Mouse (Mus musculus) hindlimb bud, embryonic 11.5 days (tissue): ENCODE measurements around the gene Cdh23.

ENCODE experiments used
- DNase-seq: peaks from one replicate; pipeline ENCODE4 v3.0.0-alpha.2; 2012; ENCODE audit warnings: low read depth, low spot score; ENCODE audit errors: extremely low spot score

The Cdh23 gene

DNA sequence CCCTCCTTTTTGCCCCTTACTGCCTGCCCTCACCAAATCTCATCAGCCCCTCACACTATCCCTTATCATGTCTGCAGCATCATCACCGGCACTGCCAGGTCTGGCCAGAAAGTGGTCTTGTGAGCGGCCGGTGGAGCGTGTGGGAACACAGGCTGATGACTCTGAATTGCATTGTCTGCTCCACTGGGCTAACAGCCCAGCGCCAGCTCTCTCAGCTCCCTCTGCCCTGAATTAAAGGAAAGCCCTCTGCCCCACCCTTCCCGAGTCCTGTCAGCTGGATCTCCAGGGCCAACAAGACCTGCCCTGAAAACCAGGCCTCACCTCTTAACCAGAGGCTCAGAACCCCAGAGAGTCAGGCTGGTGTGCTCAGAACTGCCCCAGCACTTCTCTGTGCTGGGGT lies 201.2 kb downstream of the Cdh23 start:
- DNase-seq, result no peak

DNA sequence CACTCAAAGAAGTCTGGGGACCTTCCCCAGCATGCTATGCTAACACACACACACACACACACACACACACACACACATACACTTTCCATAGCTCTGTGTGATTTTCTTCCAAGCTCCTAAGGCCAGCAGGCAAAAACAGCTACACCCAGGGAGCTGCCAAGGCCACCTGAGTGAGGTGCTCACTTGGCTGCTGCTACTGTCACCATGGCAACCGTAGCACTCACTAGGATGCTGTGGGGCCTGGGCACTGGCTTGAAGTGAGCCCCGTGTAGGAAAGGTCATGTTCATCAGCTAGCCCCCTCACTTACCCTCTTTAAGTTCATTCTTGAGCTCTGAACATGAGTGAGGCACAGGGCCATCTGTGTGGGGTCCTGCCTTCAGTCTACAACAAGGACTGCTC lies 204.8 kb downstream of the Cdh23 start:
- DNase-seq, result no peak

DNA sequence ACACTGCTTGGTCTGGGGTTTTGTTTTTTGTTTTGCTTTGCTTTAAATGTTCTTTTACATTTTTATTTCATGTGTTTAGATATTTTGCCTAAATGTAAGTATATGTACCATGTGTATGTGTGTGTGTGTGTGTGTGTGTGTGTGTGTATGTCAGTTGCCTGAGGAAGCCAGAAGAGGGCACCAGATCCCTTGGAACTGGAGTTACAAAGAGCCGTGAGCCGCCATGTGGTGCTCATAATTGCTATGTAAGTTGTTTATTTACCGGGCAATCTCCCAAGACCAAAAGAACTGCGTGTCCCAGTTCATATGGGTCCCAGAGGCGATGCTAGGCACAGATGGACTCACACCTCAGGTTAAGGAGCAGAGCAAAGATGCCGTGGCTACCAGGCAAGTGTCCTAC lies 214.9 kb downstream of the Cdh23 start:
- DNase-seq, result no peak

DNA sequence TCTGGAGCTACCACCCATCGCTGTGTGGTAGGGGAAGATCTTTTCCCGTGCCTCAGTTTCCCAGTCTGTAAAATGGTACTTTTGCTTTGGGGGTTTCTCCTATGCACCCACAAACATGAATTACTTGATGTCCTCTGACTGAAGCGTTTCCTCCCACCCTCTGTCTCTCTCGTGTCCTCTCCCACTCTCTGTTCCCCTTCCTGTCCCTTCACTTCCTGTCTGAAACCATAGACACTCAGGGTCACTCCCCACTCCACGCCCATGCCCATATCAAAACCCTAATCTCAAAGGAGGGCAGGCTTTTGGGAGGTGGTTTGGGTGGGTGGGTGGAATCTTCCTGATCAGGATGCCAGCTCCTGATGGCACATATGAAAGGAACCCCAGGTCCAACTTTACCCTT lies 221.7 kb downstream of the Cdh23 start:
- DNase-seq, result no peak

DNA sequence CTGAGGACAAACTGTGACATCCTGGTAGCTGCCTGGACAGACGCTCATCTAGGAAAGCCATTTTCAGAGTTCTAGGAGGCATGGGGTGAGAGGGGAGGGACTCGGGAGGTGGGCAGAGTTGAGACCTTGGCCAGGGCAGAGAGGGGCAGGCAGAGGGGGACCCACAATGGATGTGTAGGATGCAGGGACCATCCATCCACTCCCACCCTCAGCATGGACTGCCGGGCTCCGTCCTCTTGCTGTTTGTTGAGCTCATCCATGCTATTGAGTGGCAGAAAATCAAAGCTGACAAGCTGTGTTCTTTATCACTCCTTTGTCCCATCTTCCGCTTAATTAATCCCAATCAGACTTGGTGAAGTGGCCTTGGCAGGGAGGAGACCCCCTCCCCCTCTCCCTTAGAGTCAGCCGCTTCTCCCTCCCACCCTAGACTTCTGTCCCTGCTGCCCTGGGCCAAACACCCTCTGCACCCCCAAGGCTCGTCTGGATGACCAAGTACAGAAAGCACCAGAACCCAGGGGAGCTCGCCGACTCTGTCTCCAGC lies 222.4 kb downstream of the Cdh23 start:
- DNase-seq, result no peak

DNA sequence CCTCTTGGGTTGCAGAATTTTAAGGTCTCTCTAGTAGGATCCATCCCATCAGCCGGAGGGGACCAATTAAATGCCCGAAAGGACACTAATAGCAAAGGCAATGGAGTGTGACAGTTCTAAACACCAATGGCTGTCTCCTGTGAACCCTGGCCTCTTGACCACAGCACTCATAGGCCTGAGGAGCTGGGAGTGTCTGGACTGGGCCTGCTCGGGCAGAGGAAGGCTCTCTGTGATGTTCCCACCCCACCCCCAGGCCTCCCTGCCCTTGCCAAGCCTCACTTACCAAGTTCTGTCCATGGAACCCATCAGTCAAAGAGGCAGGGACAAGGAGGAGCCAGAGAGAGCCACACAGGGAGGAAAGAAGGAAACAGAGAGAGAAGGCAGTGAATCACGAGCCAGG lies 228.5 kb downstream of the Cdh23 start:
- DNase-seq, result no peak

DNA sequence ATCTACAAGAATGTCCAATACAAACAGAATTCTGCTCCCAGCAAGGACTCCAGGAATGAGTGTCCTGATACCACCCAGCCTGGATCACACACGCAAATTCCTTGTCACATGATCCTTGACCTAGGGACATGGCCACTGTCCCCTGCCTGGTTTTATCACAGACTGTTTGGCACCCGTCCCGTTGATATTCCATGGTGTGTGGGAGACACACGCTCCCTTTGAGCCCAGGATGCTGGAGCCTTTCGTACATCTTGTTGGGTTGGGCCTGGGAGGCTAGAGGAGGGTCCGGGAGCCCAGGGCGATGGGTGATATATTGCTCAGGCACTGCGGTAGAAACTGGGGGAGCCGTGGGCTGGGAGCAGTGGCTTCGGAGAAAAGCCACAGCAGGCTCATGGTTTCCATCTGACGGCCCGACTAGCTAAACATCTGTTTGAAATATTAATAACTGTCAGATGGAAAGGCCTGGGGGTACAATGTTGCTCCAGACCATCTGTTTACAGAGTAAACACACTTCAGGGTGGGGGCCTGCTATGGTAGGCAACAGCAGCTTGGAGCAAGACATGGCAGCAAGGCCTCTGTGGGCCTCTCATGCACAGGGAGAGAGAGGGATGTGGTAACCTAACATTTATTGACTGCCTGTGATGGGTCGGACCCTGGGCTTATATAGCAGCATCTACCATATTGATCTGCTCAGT lies 232.2 kb downstream of the Cdh23 start:
- no peak for DNase-seq

DNA sequence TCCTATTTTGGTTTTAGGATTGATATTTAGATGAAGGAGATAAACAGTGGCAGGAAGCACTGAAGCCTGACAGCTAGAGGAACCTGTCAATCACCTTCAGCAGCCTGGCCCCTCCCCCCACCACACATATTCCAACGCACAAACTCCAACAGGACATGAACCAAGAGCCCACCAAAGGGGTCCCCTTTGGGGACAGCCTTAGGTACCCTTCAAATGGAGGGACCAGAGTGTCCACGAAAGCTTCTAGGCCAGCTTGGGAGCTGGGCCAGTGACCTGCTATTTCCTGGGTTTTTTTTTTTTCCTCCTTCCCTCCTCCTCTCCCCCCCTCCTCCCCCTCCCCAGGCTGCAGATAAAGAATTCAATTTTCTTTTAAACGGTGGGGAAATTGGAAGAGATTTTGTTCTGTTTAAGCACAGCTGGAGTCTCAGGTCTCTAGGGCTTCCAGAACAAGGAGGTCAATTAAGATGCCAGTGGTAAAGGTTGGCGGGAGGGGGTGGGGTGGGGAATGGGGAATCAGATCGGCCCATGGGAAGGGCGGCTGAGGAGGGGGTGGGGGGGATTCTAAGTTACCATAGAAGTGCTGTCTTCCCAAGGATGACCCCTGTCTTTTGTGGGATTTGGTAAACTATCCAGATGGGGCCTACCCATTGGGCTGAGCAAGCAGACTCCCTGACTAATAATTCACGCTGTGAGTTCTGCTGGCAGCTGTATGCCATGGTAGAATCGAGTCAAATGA lies 239.5 kb downstream of the Cdh23 start:
- DNase-seq, result no peak

DNA sequence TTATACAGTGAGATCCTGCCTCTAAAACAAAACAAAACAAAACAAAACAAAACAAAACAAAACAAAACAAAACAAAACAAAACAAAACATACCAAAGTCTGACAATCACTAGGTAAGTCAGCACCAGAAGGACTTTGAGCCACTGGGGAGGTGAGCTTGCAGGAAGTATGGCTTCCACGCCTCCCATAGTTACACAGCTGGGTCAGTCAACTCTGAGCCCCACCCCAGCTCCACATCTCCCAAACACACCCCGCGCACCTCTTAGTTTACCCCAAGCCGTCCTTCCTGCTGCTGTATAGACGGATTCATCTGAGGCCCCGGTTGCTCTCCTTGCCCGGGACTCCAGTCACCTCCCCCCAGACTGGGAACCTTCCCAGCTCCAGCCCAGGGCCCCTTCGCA lies 241.1 kb downstream of the Cdh23 start:
- no peak for DNase-seq

DNA sequence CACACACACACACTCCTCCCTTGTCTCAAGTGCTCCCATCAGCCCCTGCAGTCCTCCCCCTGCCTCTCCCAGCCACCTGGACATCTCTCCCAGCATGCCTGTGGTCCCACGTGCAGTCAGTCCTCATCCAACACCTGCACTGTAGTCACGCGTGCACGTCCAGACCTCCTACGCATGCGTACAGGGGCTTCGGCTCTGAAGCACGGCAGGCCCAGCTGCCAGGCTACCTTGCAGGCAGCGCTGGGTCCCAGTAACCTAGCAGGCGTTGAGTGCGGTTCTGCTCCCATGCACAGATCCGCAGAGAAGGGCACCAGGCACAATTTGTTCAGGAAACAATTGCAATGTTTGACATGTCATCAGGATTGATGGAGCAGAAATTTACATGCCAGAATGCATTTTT lies 249.1 kb downstream of the Cdh23 start:
- no peak for DNase-seq

DNA sequence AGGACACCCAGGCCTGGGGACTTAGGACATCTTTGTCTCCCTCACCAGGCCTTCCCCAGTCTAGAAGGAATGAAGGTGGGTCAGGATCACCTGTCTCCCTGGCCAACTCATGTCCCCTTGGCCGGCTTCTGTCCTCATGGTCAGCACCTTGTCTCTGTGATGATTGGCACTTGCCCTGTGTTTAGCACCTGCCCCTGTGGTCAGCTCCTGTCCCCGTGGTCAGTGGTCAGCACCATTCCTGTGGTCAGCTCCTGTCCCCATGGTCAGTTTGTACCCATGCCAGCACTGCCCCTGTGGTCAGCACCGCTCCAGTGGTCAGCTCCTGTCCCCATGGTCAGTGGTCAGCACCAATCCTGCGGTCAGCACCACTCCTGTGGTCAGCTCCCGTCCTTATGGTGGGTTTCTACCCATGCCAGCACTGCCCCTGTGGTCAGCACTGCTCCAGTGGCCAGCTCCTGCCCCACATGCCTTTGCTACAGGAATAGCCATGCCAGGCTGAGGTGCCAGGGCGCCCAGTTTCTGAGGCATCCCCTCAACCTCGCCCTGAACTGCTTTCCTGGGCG lies 251.2 kb downstream of the Cdh23 start:
- peak; percentile 47 for DNase-seq

DNA sequence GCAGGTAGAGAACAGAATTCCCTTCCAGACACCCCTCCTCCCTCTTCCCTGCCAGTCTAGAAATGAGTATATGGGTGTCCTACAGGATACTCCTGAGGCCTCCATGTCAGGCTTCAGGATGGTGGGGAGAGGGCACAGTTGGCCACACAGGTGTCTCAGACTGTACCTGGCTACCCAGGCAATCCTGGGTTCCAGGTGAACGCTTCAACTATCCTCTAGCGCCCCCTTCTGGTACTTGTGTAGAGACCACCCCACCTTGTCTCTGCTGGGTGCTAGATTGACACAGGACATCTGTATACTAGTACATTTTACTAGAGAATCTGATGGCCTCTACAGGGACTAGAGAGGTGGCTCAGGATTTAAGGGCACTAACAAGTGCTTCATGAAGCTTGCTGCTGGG lies 253.2 kb downstream of the Cdh23 start:
- no peak for DNase-seq

DNA sequence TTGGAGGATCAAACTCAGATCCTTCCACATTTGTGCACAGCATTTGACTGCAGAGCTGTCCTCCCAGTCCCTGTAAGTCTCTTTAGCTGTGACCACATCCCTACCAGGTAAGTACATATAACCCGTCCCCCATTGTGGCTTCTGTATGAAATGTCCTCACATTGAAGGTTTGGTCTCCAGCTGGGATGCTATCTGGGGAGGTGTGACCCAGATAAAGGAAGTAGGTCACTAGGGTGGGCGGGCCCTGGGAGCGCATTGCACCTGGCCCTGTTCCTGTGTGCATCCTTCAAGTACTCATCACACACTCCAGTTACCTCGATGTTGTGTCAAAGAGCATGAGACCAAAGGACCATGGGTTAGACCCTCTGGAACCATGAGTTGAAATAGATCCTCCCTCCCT lies 254.0 kb downstream of the Cdh23 start:
- no peak for DNase-seq

DNA sequence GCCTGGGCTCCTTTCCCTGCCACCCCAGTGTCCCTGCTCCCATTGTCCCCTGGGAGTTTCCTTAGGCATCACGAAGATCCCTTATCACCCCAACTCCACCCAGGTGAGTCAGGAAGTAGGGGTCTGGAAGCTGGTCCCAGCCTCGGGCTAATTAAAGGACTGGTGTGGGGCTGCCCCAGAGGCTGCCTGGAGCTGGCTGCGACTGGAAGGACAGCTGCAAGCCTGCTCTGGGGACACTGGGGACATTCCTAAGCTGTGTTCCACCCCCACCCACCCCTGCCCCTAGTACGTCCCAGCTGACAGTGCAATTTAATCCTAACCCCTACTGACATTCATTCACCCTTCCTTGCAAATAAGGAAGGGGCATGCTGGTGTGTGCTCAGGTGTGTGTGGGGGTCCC lies 263.6 kb downstream of the Cdh23 start:
- DNase-seq, result no peak

DNA sequence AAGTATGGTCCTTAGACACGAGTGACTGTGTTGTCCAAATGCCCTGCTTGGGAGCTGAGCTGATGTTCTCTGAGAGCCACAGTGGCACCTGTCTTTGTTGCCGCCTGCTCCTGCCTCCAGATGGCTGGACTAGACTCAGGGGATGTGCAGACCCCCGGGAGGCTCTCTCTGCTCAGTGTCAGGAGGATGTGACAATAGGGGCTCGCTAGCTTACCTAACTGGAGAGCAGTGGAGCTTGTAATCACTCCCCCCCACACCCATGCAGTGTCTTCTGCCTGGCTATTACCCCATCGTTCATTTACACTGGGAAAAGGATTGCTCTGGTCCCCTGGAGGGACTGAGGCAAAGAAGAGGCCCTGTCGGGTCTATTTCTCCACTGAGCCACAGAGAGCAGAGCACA lies 265.7 kb downstream of the Cdh23 start:
- no peak for DNase-seq

DNA sequence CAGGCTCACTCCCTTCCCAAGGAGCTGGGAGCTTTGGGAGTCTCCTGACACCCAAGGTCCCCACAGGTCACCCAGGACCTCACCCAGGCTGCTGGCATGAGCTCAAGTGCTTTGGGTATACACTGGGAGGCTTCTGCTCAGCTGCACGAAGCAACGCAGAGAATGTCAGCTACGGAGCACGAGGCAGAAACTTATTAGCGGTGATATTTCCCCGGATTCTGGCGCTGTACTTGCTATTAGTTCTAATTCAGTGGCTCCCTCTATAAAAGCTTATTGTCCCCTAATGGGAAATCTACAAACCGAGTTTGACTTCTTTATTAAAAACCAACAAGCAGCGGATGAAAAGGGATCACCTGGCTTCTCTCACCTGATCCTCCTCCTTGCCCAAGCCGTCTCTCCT lies 266.3 kb downstream of the Cdh23 start:
- DNase-seq, result no peak

DNA sequence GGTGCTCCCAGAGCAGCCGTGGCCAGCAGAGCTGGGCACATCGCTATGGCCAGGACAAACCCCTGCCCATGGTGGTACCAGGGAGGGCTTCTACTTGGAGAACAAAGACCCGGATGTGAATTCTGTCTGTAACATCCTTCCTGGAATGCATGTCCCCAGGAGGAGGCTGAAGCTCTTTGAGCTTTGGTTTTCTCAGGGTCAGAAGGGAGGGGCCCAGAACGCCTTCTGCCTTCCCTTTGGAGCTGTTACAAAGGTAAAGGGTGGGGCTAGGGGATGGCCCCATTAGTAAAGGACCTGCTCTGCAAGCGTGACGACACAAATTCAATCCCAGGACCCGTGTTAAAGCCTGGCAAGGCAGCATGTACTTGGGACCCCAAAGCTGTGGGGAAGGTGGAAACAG lies 273.5 kb downstream of the Cdh23 start:
- DNase-seq, result no peak

DNA sequence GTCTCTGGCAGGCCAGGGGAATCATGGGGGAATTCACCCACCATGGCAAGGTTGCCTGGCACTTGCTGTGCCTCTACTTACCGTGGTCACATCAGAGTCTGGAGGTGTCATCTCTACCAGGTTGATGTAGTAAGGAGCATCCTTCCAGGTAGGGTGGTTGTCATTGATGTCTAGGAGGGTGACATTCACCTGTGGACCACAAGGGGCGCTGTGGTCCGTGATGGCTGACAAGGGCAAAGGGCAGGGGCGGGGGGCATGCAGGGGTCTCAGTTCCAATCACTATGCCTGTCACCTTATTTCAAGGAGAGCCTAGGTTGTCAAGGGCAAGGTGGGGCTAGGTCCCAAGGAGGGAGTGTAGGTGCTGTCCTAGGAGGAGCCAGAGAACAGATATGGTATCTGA lies 276.7 kb downstream of the Cdh23 start:
- DNase-seq, result no peak

DNA sequence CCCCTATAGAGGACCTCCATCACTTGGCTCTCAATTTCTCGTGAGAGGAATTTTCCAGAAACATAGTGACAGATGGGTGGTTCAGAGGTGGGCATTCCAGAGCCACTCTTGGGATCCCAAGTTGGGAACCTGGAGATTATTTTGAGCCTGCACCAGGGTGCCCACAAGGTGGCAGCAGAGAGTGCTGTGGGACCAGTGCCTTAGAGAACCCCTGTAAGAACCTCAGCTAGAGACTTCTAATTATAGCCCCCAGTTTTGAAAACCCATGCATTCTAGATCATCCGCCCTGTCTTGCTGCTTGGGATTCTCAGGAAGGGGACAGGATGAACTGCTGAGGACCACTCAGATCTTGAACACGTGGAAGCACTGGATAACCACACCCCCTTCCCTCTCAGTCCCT lies 278.2 kb downstream of the Cdh23 start:
- peak; percentile 57 for DNase-seq

DNA sequence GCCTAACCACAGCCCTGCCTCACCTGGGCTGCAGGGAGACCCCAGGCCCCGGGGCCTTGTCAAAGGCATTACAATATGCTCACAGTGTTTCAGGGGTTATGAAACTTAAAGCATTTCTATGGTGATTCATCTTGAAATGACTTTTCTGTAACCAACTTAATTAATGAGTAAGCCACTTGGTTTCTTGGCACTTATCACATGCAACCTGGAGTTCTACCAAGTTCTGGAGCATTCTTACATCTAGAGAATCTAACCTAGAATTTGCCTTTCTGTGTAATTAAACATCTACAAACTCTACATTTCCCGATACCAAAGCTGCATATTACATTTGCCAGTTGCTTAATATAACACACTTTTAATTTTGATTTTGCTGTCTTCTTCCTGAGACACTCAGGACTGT lies 279.2 kb downstream of the Cdh23 start:
- no peak for DNase-seq

DNA sequence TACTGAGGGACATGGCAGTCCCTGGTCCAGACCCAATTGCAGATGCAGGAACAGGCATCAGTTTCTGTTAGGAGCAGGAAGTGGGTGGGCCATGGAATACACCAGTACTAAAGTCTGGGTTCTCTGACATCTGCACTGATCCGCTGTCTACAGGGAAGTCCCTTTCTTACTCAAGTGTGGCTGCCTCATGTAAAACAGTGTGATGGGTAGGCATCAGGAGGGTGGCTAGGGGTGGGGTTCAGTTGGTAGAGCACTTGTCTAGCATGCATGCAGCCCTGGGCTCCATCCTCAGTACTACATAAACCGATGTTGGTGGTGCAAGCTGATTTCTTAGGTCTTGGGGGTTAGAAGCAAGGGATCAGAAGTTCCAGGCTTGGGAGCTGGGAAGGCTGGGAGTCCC lies 282.5 kb downstream of the Cdh23 start:
- DNase-seq, result no peak

DNA sequence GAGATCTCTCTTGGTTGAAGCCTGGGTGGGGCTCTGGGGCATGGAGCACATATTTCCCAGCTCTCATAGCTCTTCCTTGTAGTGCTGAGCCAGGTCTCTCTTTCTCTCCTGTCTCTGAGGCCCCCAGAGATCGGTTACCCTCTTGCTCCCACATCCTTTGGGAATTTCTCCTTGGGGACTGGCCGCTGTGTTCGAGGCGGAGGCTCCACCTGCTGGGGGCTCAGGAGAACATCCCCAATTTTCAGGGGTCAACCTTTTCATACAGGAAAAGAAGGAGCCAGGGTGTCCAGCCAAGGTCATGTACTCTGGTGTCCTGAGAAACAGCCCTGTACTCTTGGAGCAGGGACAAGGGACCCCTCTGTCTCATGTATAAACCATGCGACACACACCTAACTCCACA lies 284.5 kb downstream of the Cdh23 start:
- DNase-seq, result no peak
